In genomic region chr3:127804439-127804838, GRCm38 (mm10) we compare ENCODE assay signal across 23 mouse cellular contexts. TPM values are rescaled to one million over a fixed set of nuclear protein-coding genes. Genes with fewer than 3 reads are reported as not detected.
DNase-seq lines count a peak whose midpoint lies in the region; ATAC-seq lines count a peak whose summit lies in the region.
"Had no signal": no experiment of that assay in that cellular context is flagged by ENCODE, and none has a peak within 500 bp of the region (broad histone marks: within the 10 kb centered on the region; RNA-seq: fewer than 3 reads in every experiment).

No protein-coding gene starts in this region.

- no peak overlapping the region for H3K4me3 ChIP-seq in liver, embryonic 13.5 days (replicated peaks)
- H3K4me3 ChIP-seq: embryonic facial prominence, embryonic 15.5 days; erythroblast, embryonic 14.5 days; forebrain, embryonic 12.5 days; gastrocnemius, adult 2 months; hindbrain, embryonic 13.5 days had no signal

- no peak overlapping the region for H3K27ac ChIP-seq in liver, embryonic 13.5 days
- H3K27ac ChIP-seq: embryonic facial prominence, embryonic 15.5 days; forebrain, embryonic 12.5 days; gastrocnemius, adult 2 months; hindbrain, embryonic 13.5 days; hindbrain, postnatal 0 days had no signal

- no peak overlapping the region for H3K9ac ChIP-seq in liver, embryonic 13.5 days
- H3K9ac ChIP-seq: embryonic facial prominence, embryonic 15.5 days; forebrain, embryonic 12.5 days; forebrain, postnatal 0 days; hindbrain, embryonic 13.5 days had no signal

- no peaks in the 10 kb centered on the region for H3K9me3 ChIP-seq in liver, embryonic 13.5 days (replicated peaks)
- H3K9me3 ChIP-seq: embryonic facial prominence, embryonic 15.5 days; forebrain, embryonic 12.5 days; hindbrain, embryonic 13.5 days had no signal

- WGBS in liver, embryonic 13.5 days (ENCODE audit: insufficient replicate concordance), result 35% methylated on average over 4 of the region's 4 CpGs

- H3K27me3 ChIP-seq in liver, embryonic 13.5 days, result no peaks in the 10 kb centered on the region
- H3K27me3 ChIP-seq: embryonic facial prominence, embryonic 15.5 days; forebrain, embryonic 12.5 days; hindbrain, embryonic 13.5 days; Patski had no signal

- peak; percentile 1 for DNase-seq in embryo, embryonic 10 days (ENCODE audit: low spot score)
- DNase-seq in embryo, embryonic 10.5 days (ENCODE audit: low spot score), result no peak
- DNase-seq in c-Kit-positive CD71-positive TER-119-negative erythroid progenitor cells, embryonic 14.5 days (ENCODE audit: low read depth), result peak; percentile 27
- DNase-seq in liver, embryonic 13.5 days, result no peak
- no peak for DNase-seq in cerebellum, adult 8-10 months
- no peak for DNase-seq in adrenal gland, adult 2 months
- DNase-seq: adrenal gland, postnatal 25 days; cerebellum, adult 9-11 months; cerebellum, postnatal 36 days; embryo, embryonic 11 days; forebrain, postnatal 0 days; gastrocnemius, adult 2 months; gastrocnemius, postnatal 25 days; heart, postnatal 10 days; heart, postnatal 4 days had no signal

- H3K36me3 ChIP-seq in liver, embryonic 13.5 days, result peaks cover 33% of the 10 kb centered on the region

- no peak overlapping the region for H3K4me2 ChIP-seq in liver, embryonic 13.5 days
- H3K4me2 ChIP-seq: embryonic facial prominence, embryonic 15.5 days; forebrain, embryonic 12.5 days; hindbrain, embryonic 13.5 days had no signal

- ATAC-seq in liver, embryonic 13.5 days (ENCODE audit: low read depth), result peak; percentile 79
- peak; percentile 63 for ATAC-seq in megakaryocyte progenitor cell, adult 5-6 weeks (replicated peaks; ENCODE audit: poor library complexity)
- ATAC-seq: activated CD4-positive, CD25-positive, alpha-beta regulatory T cell, adult 4 months; forebrain, postnatal 0 days; hindbrain, postnatal 0 days; Patski had no signal

- peaks cover 17% of the 10 kb centered on the region for H3K4me1 ChIP-seq in liver, embryonic 13.5 days (replicated peaks)

RNA-seq across cellular contexts. Expression of gene Tifa, which starts 14.8 kb away (rescaled TPM):
- 14.2 and 15.6 TPM in 2 replicates for polyA plus RNA-seq in liver, embryonic 13.5 days (2015; fragmentation: Nextera tagmentation; extraction: Ambion mirVana)
- 56.4 and 60.7 TPM in 2 replicates for total RNA-seq in megakaryocyte progenitor cell, adult 5-6 weeks (2015)
- total RNA-seq in megakaryocyte progenitor cell, adult 5-6 weeks (2017), result 53.6 and 57.0 TPM in 2 replicates
- 1 to 10 TPM; 3.4 to 6.5 TPM for total RNA-seq in adrenal gland, adult 2 months (2021)
- 16.4 and 23.6 TPM in 2 replicates for polyA plus RNA-seq in adrenal gland, adult 2 months (2012; rRNA removed)

RNA-seq across cellular contexts. Expression of gene Alpk1, which starts 24.1 kb away (rescaled TPM):
- polyA plus RNA-seq in liver, embryonic 13.5 days (2015; fragmentation: Nextera tagmentation; extraction: Ambion mirVana), result 0.54 and 0.58 TPM in 2 replicates
- total RNA-seq in megakaryocyte progenitor cell, adult 5-6 weeks (2015), result 7.1 and 10.3 TPM in 2 replicates
- 13.6 and 19.1 TPM in 2 replicates for total RNA-seq in megakaryocyte progenitor cell, adult 5-6 weeks (2017)
- total RNA-seq in adrenal gland, adult 2 months (2021), result 1 to 10 TPM; 6.8 to 9.2 TPM
- polyA plus RNA-seq in adrenal gland, adult 2 months (2012; rRNA removed), result 0.75 and 1.2 TPM in 2 replicates
- polyA plus RNA-seq: erythroblast, embryonic 14.5 days had no signal

RNA-seq across cellular contexts. Expression of gene Ap1ar, which starts 32.9 kb away (rescaled TPM):
- polyA plus RNA-seq in liver, embryonic 13.5 days (2015; fragmentation: Nextera tagmentation; extraction: Ambion mirVana), result 19.7 and 25.7 TPM in 2 replicates
- 60.0 and 69.6 TPM in 2 replicates for total RNA-seq in megakaryocyte progenitor cell, adult 5-6 weeks (2015)
- total RNA-seq in megakaryocyte progenitor cell, adult 5-6 weeks (2017), result 56.3 and 71.7 TPM in 2 replicates
- 10 to 100 TPM; 28.3 to 34.2 TPM for total RNA-seq in adrenal gland, adult 2 months (2021)
- 20.9 and 24.4 TPM in 2 replicates for polyA plus RNA-seq in adrenal gland, adult 2 months (2012; rRNA removed)

Comparison
In these comparisons a context has a peak if more than half of its experiments do, and no peak if none do; other contexts are left out.
1. DNase-seq: peak in embryo, embryonic 10 days (single experiment) and c-Kit-positive CD71-positive TER-119-negative erythroid progenitor cells, embryonic 14.5 days (single experiment); none in embryo, embryonic 10.5 days (single experiment), liver, embryonic 13.5 days (single experiment), cerebellum, adult 8-10 months (single experiment) and adrenal gland, adult 2 months (single experiment).
2. RNA of gene Tifa, which starts 14.8 kb away (total RNA-seq): 53.6 to 60.7 TPM in megakaryocyte progenitor cell, adult 5-6 weeks; 3.4 to 6.5 TPM in adrenal gland, adult 2 months; every median in the first group is over 4 times any median in the second.